Comparison of ENCODE assay signal across 38 mouse cellular contexts in genomic region chr17:24449507-24449906, GRCm38 (mm10). TPM values are rescaled to one million over a fixed set of nuclear protein-coding genes. Genes with fewer than 3 reads are reported as not detected.
"Had no signal": no experiment of that assay in that cellular context is flagged by ENCODE, and none has a peak within 500 bp of the region (broad histone marks: within the 10 kb centered on the region; RNA-seq: fewer than 3 reads in every experiment).

No protein-coding gene starts in this region.

- H3K4me3 ChIP-seq: heart, embryonic 12.5 days; heart, embryonic 13.5 days; heart, embryonic 15.5 days; hindbrain, embryonic 10.5 days; hindbrain, embryonic 12.5 days; hindbrain, embryonic 13.5 days; hindbrain, embryonic 15.5 days; intestine, embryonic 15.5 days; kidney, embryonic 15.5 days; layer of hippocampus, adult 2 months had no signal

- ATAC-seq: hindbrain, embryonic 16.5 days; hindbrain, postnatal 0 days; inflammation-experienced regulatory T-cells, adult 6 months; intestine, embryonic 15.5 days; intestine, embryonic 16.5 days; intestine, postnatal 0 days had no signal

- DNase-seq: heart, postnatal 10 days; heart, postnatal 14 days; heart, postnatal 36 days; heart, postnatal 4 days; kidney, adult 11 months; kidney, adult 18-20 months; kidney, adult 2 months; kidney, adult 8-10 months; kidney, adult 9 months; kidney, postnatal 10 days; kidney, postnatal 14 days; kidney, postnatal 25 days; kidney, postnatal 36 days; kidney, postnatal 4 days; layer of hippocampus, adult 9-11 months; layer of hippocampus, postnatal 36 days had no signal

- H3K9me3 ChIP-seq: heart, embryonic 12.5 days; heart, embryonic 13.5 days; heart, embryonic 15.5 days; hindbrain, embryonic 10.5 days; hindbrain, embryonic 12.5 days; hindbrain, embryonic 13.5 days; hindbrain, embryonic 15.5 days; intestine, embryonic 15.5 days; kidney, embryonic 15.5 days had no signal

- H3K27ac ChIP-seq: heart, embryonic 13.5 days; heart, embryonic 15.5 days; hindbrain, embryonic 10.5 days; hindbrain, embryonic 12.5 days; hindbrain, embryonic 13.5 days; hindbrain, embryonic 14.5 days; hindbrain, embryonic 15.5 days; hindbrain, postnatal 0 days; intestine, embryonic 15.5 days; kidney, embryonic 15.5 days; kidney, postnatal 0 days; layer of hippocampus, adult 2 months had no signal

- H3K27me3 ChIP-seq: heart, embryonic 12.5 days; heart, embryonic 13.5 days; heart, embryonic 15.5 days; hindbrain, embryonic 12.5 days; hindbrain, embryonic 13.5 days; hindbrain, embryonic 15.5 days; intestine, embryonic 15.5 days; kidney, embryonic 15.5 days had no signal

- H3K4me2 ChIP-seq: heart, embryonic 11.5 days; heart, embryonic 12.5 days; heart, embryonic 13.5 days; heart, embryonic 15.5 days; hindbrain, embryonic 12.5 days; hindbrain, embryonic 13.5 days; hindbrain, embryonic 14.5 days; hindbrain, embryonic 15.5 days; intestine, embryonic 15.5 days; kidney, embryonic 15.5 days had no signal

RNA-seq across cellular contexts. Expression of gene Dnase1l2, which starts 6.6 kb away (rescaled TPM):
- total RNA-seq: hematopoietic stem cell, adult 5-6 weeks had no signal

RNA-seq across cellular contexts. Expression of gene Bricd5, which starts 24.2 kb away (rescaled TPM):
- total RNA-seq: heart, postnatal 25 days; heart, postnatal 36 days had no signal
- polyA plus RNA-seq: heart, embryonic 12.5 days; heart, embryonic 14.5 days; heart, postnatal 0 days; inflammation-experienced regulatory T-cells, adult 6 months; intestine, postnatal 0 days had no signal
